Mouse (Mus musculus): Measurements from ENCODE around the gene Rps6ka2.

DNA sequence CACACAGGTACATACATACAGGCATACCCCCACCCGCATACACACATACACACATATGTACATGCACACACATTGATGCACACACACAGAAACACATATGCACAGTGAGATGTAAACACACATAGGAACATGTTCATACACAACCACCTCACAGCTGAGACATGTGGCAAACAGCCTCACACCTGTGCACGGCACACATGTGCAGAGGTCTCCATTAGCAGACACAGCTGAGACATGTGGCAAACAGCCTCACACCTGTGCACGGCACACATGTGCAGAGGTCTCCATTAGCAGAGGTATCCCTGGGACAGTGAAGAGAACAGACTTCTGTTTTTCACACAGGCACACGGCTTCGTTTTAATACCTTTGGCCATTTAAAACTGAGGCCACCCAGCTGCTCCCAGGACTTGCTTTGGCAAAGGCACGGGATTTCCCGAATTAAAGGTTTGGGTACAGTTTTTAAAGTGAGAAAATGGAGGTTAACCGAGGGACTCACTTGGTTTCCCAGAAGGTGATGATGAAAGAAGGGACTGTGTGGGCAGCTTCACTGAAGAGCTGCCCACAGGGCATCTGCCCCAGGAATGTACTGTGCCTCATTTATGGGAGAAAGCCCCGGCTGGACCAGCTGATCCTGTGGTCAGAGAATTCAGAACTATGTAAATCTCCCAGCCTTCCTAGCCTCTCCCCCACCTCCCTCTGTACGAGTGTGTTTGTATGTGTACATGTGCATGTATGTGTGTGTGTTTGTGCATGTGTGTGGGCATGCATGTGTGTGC lies 29.3 kb upstream of the Rps6ka2 start:
- TF ChIP-seq TAL1 (IDR thresholded peaks at IDR 0.05; ENCODE audit: low read length) (no peak), GATA1 (IDR thresholded peaks at IDR 0.05; ENCODE audit: low read length) (no peak)

Data from erythroblast, embryonic 14.5 days (primary cell).